Comparison of ENCODE assay signal across 23 mouse cellular contexts in the genomic region with DNA sequence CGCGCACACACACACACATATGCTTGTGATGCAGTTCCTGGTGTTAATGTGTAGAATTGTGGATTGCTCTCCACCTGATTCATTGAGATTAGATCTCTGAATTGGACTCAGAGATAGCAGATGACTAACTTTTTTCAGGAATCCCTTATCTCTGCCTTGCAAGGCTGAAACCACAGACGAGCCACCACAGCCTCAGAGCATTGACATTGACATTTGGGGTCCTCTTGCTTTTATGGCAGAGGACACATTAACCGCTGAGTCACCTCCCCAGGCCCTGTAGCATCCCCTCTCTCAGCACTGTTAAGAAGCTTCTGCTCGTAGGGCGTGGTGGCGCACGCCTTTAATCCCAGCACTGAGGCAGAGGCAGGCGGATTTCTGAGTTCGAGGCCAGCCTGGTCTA. TPM values are rescaled to one million over a fixed set of nuclear protein-coding genes. Genes with fewer than 3 reads are reported as not detected.
DNase-seq lines count a peak whose midpoint lies in the region; ATAC-seq lines count a peak whose summit lies in the region.
"Had no signal": no experiment of that assay in that cellular context is flagged by ENCODE, and none has a peak within 500 bp of the region (broad histone marks: within the 10 kb centered on the region; RNA-seq: fewer than 3 reads in every experiment).

No protein-coding gene starts in this region.

- no peak overlapping the region for H3K4me3 ChIP-seq in liver, embryonic 12.5 days
- H3K4me3 ChIP-seq in forebrain, embryonic 16.5 days (replicated peaks; ENCODE audit: low read length) = no peak overlapping the region
- H3K4me3 ChIP-seq: embryonic facial prominence, embryonic 10.5 days; forebrain, embryonic 13.5 days; gastrocnemius, adult 2 months; heart, embryonic 13.5 days had no signal

- ATAC-seq in liver, embryonic 12.5 days = 0 out of 2 replicates have a peak, but pooled peaks have one; percentile 54
- ATAC-seq in forebrain, embryonic 16.5 days = no peak
- ATAC-seq: activated CD4-positive, CD25-positive, alpha-beta regulatory T cell, adult 4 months; CD4-positive, CD25-positive, alpha-beta regulatory T cell, adult 4 months; forebrain, embryonic 13.5 days; hindbrain, embryonic 16.5 days; inflammation-experienced regulatory T-cells, adult 6 months; intestine, postnatal 0 days; Patski had no signal

- H3K9ac ChIP-seq in liver, embryonic 12.5 days = no peak overlapping the region
- no peak overlapping the region for H3K9ac ChIP-seq in forebrain, embryonic 16.5 days (replicated peaks; ENCODE audit: low read depth, low read length)
- H3K9ac ChIP-seq: forebrain, embryonic 13.5 days; heart, embryonic 13.5 days had no signal

- no peak for DNase-seq in liver
- DNase-seq in adrenal gland, adult 8-10 months = peak; percentile 59
- peak; percentile 49 to 62 for DNase-seq in adrenal gland, postnatal 36 days
- no peak for DNase-seq in gastrocnemius, adult 8-10 months (ENCODE audit: low spot score in 2 of 2)
- DNase-seq: B cell, adult 2 months; cerebellum, adult 18-20 months; cerebellum, adult 9-11 months; cerebellum, postnatal 36 days; gastrocnemius, adult 2 months; gastrocnemius, postnatal 36 days; heart, adult 11 months; heart, postnatal 36 days had no signal

- peaks cover 88% of the 10 kb centered on the region for H3K36me3 ChIP-seq in liver, embryonic 12.5 days
- peaks cover 70% of the 10 kb centered on the region for H3K36me3 ChIP-seq in forebrain, embryonic 16.5 days (ENCODE audit: control insufficient read depth, insufficient read depth)

- no peak overlapping the region for H3K4me2 ChIP-seq in liver, embryonic 12.5 days
- no peak overlapping the region for H3K4me2 ChIP-seq in forebrain, embryonic 16.5 days (ENCODE audit: low read length)
- H3K4me2 ChIP-seq: forebrain, embryonic 13.5 days; heart, embryonic 13.5 days had no signal

- H3K27me3 ChIP-seq in liver, embryonic 12.5 days (replicated peaks) = no peaks in the 10 kb centered on the region
- H3K27me3 ChIP-seq in forebrain, embryonic 16.5 days (replicated peaks; ENCODE audit: control insufficient read depth, insufficient read depth, low read length) = no peaks in the 10 kb centered on the region
- H3K27me3 ChIP-seq: forebrain, embryonic 13.5 days; heart, embryonic 13.5 days; Patski had no signal

- no peak overlapping the region for H3K27ac ChIP-seq in liver, embryonic 12.5 days
- no peak overlapping the region for H3K27ac ChIP-seq in forebrain, embryonic 16.5 days (ENCODE audit: low read length)
- H3K27ac ChIP-seq: embryonic facial prominence, embryonic 10.5 days; forebrain, embryonic 13.5 days; gastrocnemius, adult 2 months; heart, embryonic 13.5 days had no signal

- H3K4me1 ChIP-seq in liver, embryonic 12.5 days = peaks cover 15% of the 10 kb centered on the region
- no peaks in the 10 kb centered on the region for H3K4me1 ChIP-seq in forebrain, embryonic 16.5 days (replicated peaks; ENCODE audit: control insufficient read depth, insufficient read depth, low read length)
- H3K4me1 ChIP-seq: embryonic facial prominence, embryonic 10.5 days; forebrain, embryonic 13.5 days; heart, embryonic 13.5 days had no signal

- 65% methylated on average over 10 of the region's 10 CpGs for WGBS in liver, embryonic 12.5 days (ENCODE audit: insufficient replicate concordance)
- 95% methylated on average over 10 of the region's 10 CpGs for WGBS in forebrain, embryonic 16.5 days

- no peaks in the 10 kb centered on the region for H3K9me3 ChIP-seq in liver, embryonic 12.5 days (replicated peaks)
- no peaks in the 10 kb centered on the region for H3K9me3 ChIP-seq in forebrain, embryonic 16.5 days (ENCODE audit: control insufficient read depth, low read length)
- H3K9me3 ChIP-seq: embryonic facial prominence, embryonic 10.5 days; forebrain, embryonic 13.5 days; heart, embryonic 13.5 days had no signal

RNA-seq across cellular contexts. Expression of gene Syt2, which starts 17.0 kb away (rescaled TPM):
- polyA plus RNA-seq in liver, embryonic 12.5 days (2016; fragmentation: Nextera tagmentation; extraction: Ambion mirVana) = 0.06 and 0.32 TPM in 2 replicates
- under 1 TPM; 0.07 to 0.22 (median 0.11) TPM for total RNA-seq in adrenal gland, adult 8-10 months (2022)
- total RNA-seq in adrenal gland, postnatal 36 days (2021) = under 1 TPM; 0.07 to 0.36 TPM
- total RNA-seq in gastrocnemius, adult 8-10 months (2022) = under 1 TPM in 1 of 4 experiments, not detected in 3; 0.02 TPM
- 1.1 and 2.2 TPM in 2 replicates for polyA plus RNA-seq in forebrain, embryonic 16.5 days (2015; fragmentation: Nextera tagmentation; extraction: Ambion mirVana)
- total RNA-seq: gastrocnemius, adult 2 months; gastrocnemius, postnatal 36 days; heart, postnatal 36 days had no signal

Comparison
In these comparisons a context has a peak if more than half of its experiments do, and no peak if none do; other contexts are left out.
1. DNase-seq: peak in adrenal gland, adult 8-10 months (single experiment) and adrenal gland, postnatal 36 days (2 of 2); none in liver (single experiment) and gastrocnemius, adult 8-10 months (0 of 2).